Mouse (Mus musculus) brain, embryonic 18.5 days (tissue): ENCODE measurements around the gene Ddx18.
A peak's percentile ranks its signal among the peaks of the same experiment; 100 is the strongest.

Experiments
- DNase-seq: peaks from one replicate; pipeline ENCODE4 v3.0.0-alpha.2; 2012; ENCODE audit warnings: low read depth, low spot score

The Ddx18 gene

DNA sequence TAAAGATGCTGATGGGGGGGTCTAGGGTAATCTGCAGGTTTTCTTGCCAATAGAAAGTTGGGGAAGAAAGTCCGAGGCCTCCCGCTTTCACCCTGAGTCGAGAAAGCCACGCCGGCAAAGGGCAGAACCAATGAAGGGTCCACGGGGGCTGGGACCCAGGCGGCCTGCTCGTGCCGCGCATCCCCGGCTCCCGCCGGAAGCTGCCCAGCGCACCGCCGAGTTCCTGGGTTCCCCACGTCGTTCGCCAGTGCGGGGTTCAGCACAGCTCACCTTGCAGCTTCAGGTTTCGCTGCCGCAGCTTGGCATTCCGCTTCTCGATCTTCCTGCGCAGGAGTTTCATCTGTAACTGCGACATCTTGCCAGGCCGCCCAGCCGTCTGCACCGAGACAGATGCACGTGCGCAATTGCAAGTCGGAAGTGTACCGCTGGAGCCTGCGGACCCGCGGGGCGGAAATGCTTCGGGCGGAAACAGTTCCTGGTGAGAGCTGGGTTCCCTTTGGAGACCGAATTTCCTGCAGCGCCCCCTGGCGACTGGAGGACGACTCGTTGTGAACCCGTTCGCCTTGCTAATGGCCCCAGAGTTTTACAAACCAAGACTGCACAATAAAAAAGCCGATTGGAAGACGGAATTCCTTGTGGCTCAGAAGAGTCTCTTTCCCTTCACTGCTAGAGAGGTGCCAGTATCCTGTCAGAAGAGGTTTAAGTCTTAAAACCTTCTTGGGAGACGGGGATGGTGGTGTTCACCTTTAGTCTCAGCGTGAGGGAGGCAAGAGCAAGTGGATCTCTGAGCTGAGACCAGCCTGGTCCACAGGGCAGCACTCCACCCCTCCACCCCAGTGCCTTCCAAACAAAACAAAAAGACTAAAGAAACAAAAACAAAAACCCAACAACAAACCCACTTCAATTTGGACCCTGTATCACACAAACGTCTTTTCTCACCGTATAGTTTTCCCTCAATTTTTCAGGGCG lies at the start of gene Ddx18:
TSS of gene Ddx18 (minus strand) at position 469 of the 969 bp plus-strand sequence.
- peak; percentile 83 for DNase-seq

DNA sequence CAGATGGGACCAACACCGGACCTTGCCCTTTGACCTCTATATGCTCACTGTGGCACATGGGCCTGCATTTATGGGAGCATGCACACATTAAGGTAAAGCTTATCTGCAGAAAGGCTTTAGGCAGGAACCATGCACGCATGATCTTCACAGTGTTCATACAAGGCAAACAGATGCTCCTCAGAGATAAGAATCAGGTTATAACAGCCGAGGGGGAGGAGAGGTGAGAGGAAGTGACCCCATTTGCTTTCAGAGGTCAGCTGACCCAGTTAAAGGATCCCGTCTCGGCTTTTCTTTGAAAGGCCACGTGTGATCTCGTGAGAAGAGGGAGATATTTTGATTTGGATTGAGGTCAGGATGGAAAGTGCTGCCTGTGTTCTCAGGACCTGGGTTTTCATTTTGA lies 40.2 kb upstream of the Ddx18 start:
- DNase-seq = no peak

DNA sequence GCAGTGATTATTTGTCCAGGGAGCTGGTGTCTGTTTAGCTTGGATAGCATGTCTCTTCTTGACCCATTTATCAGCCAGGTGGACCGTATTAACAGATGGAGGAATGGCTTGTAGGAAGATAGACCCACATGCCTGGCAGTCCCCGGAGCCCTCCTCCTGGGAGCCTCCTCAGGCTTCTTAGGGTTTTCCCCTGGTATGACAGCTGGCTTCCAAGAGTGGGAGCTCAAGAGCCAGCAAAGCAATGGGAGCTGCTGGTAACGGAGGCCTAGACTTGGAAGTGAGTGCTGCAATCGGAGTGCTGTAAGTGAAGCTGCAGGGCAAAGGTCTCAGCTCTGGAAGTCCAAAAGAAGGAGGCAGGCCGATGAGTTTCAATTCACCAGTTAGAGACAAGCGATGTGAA lies 37.3 kb upstream of the Ddx18 start:
- DNase-seq = no peak

DNA sequence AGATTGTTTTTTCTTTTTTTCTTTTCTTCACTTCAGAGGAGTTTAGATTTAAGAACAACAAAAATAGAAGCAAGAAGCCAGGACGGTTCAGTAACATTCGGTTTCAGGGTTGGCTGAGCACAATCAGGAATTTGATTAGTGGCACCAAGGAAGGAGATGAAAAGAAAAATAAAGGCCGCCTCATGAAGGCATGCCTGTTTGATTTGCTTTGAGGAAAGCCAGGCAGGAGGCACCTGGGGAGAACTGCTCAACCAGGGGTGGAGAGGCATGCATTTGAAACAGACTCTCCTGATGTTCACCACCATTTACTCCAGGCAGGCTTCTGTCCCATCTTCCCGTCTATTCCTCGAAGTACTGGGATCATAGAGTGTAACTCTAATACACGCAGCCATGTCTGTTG lies 34.1 kb upstream of the Ddx18 start:
- DNase-seq = no peak

DNA sequence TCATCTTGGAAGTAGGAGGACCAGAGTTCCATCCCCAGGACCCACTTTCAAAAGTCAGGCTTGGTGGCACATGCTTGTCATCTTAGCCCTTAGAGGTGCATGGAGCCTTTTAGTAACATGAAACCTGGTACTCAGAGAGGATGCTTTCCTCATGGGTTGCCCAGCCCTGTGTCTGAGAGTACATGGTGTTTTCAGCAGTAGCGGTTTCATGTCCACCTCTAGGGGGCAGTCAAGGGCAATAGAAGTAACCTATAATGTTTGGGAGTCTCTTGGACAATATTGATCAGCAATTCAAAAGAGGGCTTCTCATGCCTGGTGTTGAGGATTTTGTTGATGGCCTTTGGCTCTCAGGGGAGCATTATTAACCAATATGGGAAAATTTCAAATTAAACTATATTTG lies 33.3 kb upstream of the Ddx18 start:
- peak; percentile 14 for DNase-seq

DNA sequence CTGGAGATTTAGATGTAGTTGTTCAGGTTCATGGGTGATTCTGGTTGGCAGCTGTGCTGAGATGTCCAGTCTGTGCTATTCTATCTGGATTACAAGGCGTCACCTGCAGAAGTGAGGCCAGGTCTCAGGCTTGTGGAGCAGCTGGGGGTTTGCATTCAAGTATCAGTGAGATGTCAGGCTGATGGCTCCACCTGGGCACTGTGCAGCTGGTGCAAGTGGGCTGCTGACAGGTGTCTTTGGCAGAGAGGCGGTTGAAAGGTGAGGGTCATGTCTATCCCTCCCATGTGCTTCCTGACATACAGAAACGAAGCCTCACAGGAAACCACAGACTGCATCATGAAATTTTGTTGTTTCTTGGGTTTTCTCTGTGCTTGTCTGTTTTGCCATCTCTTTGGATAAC lies 30.6 kb upstream of the Ddx18 start:
- no peak for DNase-seq

DNA sequence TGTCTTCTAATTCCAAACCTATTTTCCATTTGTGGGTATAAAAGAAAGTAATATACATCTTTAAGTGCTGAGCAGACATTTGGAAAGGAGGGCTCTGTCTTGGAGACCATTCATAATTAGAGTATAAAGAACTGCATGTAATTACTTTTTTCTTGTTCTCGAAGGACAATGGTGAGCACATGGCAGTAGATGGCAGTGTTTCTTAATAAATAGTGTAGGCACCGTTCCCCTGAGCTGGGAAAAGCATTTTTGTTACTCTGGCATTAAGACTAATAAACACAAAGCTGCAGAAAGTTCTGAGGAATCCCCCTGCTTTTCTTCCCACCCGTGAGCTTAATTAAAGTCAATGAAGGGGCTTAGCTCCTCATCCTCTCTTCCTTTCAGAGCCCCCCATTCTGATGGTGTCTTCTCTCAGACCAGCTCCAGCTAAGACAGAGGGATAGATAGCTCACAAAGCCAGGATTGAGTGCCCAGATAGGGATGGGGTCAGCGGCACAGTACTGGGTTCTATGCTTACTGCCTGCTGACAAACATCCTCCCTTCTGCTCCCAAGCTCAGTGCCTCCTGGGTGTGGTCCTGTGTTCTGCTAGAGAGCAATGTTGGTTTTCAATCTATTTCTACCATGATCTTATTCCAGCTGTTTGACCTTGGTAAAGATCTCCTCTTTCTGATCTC lies 29.3 kb upstream of the Ddx18 start:
- DNase-seq = peak; percentile 49

DNA sequence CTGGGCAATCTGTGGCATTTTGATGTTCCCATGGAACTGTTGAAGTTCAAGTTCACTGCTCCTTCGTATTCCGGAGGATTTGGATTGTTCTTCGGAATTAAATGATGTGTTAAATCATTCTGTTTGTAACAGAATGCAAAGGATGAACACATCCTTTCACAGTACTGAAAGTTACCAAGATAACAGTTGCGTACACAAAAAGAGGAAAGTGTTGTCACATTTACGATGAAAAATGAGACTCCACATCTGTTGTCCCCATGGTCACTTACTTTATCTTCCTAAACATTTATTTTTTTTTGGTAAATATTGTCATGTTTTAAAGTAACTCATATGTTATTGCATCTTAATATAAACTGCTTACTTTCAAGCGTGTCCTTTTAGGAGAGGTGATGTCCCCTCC lies 17.0 kb upstream of the Ddx18 start:
- DNase-seq = no peak

DNA sequence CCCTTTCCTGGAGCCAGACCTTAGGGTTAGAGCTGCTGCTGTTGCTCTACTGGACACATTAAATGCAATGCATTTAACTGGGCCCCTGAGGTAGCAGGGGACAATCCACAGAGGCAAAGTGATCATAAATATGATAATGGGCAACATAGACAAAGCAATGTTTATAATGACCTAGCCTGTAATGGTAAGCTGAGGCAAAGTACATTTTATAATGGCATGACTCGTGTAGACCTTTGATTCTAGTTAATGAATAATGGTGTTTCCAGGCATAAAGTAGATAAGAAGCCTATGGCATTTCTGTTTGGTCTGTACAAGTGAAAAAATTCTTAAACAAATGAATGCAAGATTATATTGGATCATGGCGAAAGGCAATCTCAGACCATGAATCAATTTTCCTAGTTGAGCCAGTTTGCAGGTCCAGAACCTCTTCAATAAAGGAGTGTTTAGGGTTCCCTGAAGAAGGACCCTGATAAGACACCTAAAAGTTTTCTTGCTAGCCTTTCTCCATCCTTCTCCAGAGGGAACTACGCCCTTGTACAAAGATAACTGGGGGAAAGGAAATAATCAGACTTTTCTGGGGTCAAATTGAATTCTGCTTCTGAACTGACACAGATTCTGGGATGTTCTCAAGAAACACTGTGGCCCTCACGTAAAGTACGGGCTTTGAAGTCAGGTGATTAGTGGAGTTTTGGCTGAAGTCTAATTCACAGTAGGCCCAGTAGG lies 13.5 kb upstream of the Ddx18 start:
- no peak for DNase-seq

DNA sequence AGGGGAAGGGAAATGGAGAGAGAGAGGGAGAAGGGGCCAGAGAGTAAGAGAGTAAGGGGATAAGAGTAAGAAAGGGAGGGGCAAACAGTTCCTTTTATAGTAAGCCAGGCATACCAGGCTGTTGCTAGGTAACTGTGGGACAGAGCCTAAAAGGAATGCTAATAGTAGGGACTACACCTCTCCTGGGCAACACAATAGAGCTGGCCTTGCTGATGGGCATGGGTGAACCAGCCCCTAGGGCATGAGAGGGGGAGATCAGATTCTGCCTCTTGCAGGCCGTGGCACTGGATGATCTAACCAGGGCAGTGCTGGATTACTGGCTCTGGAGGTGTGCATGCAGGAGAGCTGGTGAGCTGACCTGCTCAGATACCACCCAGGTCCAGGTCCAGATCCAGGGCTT lies 9.7 kb upstream of the Ddx18 start:
- DNase-seq = no peak

DNA sequence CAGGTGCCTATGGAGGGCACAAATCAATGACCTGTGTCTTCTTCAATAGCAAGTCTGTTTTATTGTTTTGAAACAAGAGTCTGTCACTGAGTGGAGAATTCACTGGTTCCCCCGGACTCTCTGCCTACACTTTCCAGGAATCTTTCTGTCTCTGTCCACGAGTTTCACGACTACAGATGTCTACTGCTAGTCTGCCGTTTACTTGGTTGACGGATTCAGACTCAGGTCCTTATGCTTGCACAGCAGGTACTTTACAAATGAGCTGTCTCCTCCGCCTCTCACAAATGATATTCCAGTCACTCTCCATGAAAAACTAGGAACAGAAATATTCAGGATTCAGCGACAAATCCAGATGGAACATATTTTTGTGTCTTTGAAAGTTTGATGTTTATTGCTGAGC lies 2.7 kb upstream of the Ddx18 start:
- DNase-seq = no peak

DNA sequence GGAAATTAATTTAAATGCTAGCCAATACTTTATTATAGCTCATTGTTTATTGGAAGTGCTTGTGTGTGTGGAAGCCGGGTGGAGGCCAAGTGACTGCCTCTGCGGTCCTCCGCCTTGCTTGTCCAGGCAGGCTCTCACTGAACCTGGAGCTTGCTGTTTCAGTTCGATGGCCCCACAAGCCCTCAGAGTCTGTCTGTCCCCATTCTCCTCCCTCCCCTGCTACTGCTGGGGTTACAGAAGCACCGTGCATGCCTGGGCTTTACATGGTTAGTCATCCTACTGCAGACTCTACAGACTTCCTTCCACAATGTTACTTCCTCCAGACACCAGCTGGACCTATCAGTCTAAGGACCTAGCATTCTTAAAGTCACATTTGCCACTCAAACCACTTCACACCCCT lies 9.9 kb downstream of the Ddx18 start:
- no peak for DNase-seq

DNA sequence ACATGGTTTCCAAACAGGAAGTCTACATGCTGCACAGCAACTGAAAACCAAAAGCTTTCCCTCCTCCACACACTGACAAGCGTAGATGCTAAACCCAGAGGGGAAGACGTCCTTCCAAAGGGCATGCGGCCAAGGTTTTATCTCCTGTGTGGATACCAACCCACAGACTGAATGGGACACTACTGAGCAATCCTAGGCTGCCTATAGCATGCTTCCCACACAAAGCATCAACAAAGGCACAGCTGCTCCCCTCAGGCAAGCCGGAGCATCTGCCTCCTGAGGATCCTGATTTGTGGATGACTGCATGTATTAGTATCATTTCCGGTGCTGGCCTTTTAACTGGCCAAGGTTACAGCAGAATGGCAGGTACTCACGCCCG lies 16.3 kb downstream of the Ddx18 start:
- no peak for DNase-seq

DNA sequence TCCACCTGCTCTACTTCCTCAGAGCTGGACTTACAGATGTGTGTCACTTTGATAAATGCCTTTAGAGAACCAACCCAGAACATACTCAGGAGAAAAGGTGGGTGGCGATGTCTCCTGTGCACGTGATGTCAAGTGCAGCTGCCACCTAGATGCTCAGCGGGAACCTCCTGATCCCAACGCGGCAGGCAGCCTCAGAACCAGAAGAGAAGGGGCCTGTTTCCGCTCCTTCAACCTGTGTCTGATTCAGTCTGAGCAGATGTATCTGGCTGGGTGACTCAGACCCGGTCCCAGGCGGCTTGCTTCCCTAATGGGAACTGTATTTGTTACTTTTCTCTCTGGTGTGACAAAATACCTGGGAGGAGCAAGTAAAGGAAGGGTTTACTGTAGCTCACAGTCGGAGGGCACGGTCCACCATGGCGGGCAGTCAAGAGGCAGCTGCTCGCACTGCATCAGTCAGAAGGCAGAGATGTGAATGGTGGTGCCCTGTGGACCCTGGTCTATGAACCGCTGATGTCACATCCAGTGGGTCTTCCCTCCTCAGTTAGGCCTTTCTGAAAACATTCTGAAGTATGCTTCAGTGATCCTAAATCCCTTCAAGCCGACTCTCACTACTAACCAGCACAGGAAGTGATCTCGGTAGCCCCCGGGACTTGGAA lies 16.9 kb downstream of the Ddx18 start:
- no peak for DNase-seq

DNA sequence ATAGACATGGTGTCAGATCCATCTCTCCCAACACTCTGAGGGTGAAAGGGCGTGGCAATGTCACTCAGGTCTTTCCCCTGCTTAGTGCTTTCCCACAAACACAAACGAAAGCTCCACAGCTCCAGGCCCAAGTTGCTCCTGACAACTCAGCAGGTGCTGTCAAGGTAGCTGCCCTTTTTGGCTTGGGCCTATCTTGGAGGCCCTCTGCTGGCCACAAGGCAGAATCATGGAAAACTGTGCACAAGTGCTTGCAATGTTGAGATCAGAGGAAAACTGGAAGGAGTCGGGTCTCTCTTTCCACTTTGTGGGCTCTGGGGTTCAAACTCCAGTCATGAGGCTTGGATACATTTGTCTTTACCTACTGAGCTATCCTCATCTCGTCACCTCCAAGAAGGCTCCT lies 18.3 kb downstream of the Ddx18 start:
- no peak for DNase-seq

DNA sequence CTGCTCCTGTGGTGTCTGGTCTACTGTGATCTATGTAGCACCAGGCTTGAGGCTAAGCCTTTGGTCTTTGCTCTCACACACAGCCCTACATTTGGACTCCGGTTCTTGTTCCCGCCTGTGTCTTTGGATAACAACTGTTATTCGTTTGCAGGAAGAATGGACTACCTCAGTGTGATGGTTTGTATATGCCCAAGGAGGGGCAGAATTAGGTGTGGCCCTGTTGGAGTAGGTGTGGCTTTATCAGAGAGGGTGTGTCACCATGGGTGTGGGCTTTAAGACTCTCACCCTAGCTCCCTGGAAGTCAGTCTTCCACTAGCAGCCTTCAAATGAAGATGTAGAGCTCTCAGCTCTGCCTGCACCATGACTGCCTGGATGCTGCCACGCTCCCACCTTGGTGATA lies 19.1 kb downstream of the Ddx18 start:
- no peak for DNase-seq

DNA sequence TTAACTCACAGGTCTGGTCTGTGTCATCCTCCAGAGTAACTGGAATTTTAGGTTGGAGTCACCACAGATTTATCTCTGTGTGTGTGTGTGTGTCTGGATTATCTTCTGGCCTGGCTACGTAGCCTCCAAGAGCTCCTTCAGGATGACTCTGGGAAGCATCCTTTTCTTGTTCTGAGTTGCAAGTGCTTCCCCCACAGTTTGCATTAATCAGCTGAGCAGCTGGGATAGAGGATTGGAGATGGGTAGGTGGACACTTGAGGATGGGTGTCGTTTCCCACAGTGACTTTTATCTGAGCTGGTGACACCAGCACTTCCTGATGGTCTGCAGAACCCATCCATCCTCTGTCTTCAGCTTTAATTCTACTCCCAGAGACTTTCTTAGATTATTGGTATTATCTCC lies 20.9 kb downstream of the Ddx18 start:
- no peak for DNase-seq

DNA sequence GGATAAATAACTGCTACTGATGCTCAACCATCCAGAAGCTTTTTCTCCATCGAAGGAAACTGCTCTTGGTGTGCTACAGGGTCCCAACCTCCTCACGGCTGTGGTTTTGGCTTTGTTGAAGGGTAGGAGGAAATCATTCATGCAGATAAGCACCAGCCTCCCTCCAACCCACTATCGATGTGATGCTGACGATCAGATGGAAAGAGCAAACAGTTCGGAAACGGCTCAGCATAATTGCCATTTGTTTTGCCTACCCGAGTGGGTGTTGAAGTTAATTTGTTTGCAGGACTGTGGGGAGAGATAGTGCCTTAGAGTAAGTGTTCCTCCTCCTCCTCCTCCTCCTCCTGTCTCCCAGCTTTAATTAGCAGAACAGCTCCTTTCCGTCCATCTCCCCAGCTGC lies 27.4 kb downstream of the Ddx18 start:
- DNase-seq = no peak

DNA sequence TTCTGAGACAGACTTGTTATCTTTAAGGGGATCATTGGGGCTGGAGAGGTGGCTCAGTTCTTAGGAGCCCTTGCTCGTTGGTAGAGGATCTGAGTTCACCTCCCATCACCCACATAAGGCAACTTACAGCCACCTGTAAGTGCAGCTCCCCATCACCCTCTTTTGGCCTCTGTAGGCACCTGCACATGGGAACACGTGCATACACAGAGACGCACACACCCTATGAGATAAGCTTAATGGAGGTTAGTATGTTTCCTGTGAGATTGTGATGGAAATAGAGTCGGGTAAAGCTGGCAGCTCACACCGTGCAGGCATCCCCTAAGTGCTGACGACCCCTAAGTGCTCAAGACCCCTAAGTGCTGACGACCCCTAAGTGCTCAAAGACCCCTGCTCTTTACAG lies 36.4 kb downstream of the Ddx18 start:
- no peak for DNase-seq

DNA sequence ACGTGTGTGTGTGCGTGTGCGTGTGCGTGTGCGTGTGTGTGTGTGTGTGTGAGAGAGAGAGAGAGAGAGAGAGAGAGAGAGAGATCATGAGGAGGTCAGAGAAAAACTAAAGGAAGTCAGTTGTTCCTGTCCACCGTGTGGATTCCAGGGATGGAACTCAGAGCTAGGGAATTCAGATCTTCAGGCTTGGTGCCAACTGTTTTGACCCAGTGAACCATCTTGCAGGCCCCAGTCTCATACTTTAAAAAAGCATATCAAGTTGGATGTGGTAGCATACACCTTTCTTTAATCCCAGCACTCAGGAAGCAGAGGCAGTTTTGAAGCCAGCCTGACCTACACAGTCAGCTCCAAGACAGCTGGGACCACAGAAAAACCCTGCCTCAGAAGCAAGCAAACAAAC lies 38.5 kb downstream of the Ddx18 start:
- no peak for DNase-seq

DNA sequence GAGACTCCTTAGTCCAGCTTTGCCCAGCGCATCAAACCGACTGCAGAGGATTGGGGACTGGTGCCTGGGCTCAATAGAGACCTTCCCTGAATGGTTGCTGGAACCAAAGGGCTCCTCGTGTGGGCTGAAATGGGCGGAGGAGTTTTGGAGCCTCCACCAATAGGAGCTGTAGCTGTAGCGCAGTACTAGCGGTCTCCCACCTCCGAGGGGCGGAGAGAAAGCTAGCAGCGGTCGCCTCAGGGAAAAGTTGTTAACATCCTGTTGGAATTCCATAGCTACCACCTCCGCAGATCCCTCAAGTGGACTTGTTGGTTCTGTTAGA lies 39.4 kb downstream of the Ddx18 start, which contains the start of gene Htr5b:
TSS of gene Htr5b (minus strand) at position 67 of the 322 bp plus-strand sequence.
- DNase-seq = peak; percentile 32
